Mouse (Mus musculus): Measurements from ENCODE around the gene Cdiptos.
A peak's percentile ranks its signal among the peaks of the same experiment; 100 is the strongest.

Cdiptos gene

DNA sequence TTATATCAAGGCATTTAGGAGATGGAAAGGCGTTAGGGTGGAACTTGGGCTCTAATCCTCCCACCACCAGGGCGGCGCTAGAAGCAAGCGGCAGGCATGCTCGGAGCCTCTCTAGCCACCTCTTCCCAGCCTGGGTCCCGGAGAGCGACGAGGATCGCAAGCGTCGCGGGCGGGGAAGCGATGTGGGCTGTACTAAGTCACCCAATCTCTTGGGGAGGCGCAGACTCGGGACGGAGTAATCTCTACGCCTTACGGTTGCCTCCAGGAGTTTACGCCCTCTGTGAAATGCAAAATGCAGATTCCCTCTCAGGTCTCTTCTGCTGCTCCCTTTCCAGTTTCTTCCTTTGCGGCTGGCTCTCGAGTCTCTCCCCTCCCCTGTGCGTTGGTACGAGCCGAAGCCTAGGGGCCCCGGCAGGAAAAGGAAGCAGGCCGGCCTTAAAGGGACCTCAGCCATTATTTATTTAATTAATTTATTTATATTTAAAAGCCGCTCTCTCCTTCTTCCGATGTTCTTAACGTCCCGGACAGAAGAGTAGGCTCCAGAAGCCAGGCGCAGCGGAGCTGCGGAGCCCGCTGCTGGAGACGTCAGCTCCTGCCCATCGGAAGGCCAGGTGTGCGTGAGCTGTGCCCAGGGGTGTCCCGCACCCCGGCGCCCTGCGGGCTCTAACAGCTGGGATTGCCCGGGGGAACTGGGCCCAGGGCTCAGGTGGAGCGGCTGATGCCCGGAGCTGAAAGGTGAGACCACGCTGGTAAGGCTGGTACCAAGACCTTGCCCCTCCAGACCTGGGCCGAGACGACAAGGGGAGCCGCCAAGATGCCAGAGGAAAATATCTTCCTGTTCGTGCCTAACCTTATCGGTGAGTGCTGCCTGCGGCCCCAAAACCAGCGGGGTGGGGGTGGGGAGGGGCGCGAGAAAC lies at the start of gene Cdiptos:
TSS of gene Cdiptos (minus strand) at position 149 of the 917 bp plus-strand sequence.
- peak; percentile 93 to 96 for DNase-seq

DNA sequence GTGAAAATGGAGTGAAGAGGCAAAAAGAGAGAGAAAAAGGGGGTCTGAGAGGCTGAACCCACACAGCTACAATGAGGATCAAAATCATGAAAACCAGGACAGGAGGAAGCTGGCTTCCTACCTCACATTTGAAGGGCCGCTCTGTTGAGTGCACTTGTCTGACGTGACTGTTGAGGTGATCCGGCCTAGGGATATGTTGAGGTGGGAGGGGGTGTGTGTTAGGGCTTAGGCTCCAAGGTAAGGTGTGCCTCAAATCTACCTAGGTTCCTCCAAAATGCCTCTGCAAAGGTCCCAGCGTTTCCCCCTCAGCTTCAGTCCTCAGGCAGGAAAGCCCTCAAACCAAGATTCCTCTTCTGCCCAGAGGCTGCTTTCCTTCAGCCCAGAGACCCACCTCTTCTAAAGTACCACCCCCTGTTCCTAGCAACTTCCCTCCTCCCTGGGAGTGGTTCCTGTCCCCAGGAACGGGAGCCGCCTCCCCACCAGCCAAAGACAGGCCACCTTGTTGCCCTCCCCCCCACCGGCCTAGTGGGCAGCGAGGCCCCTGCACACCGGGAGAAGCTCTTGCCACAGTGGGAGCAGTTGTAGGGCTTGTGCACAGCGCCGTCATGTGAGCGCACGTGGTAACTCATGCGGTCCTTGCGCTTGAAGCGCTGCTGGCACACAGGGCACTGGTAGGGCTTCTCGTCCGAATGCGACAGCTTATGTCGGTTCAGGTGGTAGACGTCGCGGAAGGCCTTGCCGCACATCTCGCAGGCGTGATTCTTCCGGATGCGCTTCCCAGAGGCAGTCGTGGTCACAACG lies 49.1 kb upstream of the Cdiptos start:
- peak; percentile 85 to 87 for DNase-seq

- DNase-seq: no peak
Observed at GRCm38 (mm10) chr7:127023896-127024690, 48.2 kb upstream of the Cdiptos start.

- DNase-seq: no peak
Observed at GRCm38 (mm10) chr7:127023272-127023691, 47.4 kb upstream of the Cdiptos start.

- DNase-seq: no peak
Observed at GRCm38 (mm10) chr7:127022528-127023271, 46.8 kb upstream of the Cdiptos start.

DNA sequence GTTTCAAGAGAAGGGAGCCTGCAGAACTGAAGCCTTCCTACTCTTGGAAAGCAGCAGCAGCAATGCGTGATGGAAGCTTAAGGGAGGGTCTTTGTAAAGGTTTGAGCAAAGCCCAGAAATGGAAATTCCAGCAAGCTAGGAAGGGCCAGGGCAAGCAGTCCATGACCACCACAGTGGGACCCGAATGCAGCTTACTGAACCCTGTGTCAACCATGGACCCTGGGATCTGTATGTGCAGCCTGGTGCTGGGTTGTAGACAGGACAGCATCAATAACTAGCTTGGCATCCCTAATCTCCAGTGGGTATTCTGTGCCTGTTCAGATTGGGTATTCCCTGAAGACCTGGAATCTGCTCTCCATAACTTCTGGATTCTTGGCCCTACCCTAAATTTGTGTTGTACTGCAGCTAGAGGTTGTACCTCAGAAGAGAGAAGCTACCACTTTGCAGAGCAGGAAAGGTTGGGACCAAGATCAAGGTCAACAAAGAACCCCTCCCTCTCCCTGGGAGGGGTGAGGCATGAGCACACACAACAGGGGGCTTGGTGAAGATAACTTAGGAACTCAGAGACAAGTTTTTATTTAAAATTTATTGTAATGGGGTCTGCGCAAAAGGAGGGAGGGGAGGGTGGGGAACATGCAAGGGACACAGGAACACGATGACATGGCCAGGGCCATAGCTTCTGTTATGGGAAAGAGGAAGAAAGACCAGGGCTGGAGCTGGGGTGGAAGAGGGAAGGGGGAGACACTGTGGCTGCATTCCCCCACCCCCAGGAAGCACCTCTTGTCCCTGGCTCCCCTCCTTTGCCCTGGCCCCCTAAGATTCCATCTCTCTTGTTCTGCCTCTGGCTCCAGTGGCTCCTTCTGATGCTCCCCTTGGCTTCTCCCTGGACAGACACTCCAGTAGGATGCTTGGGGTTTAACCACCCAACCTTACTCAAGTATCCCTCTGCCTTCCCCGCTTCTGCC lies 45.9 kb upstream of the Cdiptos start:
- DNase-seq: no peak

GRCm38 (mm10) chr7:127020901-127021562 lies 45.1 kb upstream of the Cdiptos start, which contains the start of the genes Gm42742 and Prrt2:
Gene Gm42742 (minus strand): TSS chr7:127021097.
Gene Prrt2 (minus strand): TSS chr7:127021211.
- no peak for DNase-seq

DNA sequence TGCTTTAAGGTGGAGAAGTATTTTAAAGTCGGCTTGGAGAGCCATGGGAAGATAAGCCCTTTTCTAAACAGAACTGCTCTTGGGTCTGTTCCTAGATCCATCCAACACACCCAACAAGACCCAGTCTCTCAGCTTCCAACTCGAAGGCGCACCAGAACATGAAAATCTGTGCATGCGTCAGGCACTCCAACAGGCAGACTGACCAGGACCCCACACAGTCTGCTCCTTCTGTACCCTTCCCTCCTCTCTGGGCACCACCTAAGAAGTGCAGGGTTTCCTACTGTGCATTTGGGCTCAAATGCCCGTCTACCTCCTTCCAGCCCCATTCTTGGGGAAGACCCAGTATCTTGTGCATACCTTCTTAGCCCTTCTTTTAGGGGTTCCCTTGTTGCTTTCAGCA lies 44.6 kb upstream of the Cdiptos start:
- DNase-seq: no peak

- DNase-seq: no peak
Observed at GRCm38 (mm10) chr7:127020031-127020430, 44.1 kb upstream of the Cdiptos start.

DNA sequence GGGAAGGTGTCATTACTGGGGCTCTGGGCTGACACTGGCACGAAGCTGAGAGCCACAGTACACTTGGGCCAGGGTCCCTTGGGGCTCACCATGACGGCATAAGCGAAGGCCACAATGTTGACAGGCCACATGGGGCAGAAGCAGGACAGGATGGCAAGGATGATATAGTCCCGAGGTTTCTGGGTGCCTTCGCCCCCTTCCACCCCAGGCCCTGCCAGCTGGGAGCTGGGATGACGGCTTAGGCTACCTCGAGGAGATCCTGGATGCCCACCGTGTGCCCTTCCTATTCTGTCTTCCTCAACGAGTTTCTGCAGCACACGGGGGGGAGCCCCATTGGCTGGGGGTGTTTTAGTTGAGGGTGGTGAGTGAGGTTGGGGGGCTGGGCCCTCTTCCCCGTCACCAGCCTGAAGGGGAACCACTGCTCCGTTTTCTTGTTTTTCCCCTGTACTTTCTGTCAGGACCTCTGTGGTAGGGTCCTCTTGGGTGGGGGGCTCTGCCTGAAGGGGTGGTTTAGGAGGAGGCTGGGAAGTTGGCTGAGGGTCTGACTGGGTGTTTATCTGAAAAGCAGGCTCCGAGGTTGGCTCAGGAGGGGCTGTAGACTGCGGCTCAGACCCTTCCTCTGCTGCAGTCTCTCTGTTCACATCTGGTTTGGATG lies 43.5 kb upstream of the Cdiptos start:
- DNase-seq: no peak

GRCm38 (mm10) chr7:127018416-127019305 lies 42.8 kb upstream of the Cdiptos start:
- DNase-seq: no peak

DNA sequence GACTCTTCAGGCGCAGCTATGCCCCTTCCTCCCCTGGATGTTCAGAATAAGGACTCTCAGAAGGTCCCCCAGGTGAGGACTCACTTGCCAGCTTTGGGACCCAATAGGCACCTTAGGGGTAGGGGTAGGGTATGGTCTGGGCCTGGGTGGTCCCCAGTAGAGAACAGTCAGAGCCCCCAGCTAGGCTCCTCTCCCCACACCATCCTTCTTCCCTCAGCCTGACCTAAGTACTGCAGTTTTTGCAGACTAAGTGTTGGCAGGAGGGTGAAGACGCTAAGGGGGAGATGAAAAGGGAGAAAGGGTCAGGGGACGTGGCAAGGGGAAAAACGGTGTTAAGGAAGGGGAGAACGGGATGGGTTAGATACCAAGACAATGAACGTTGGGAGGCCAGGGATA lies 42.0 kb upstream of the Cdiptos start:
- no peak for DNase-seq

- peak; percentile 98 for DNase-seq
Observed at GRCm38 (mm10) chr7:127016971-127017949, 41.4 kb upstream of the Cdiptos start, which contains the start of gene Pagr1a. Gene Pagr1a (minus strand): TSS chr7:127017352.

GRCm38 (mm10) chr7:127016486-127016938 lies 40.6 kb upstream of the Cdiptos start:
- DNase-seq: no peak

- DNase-seq: no peak
Observed at GRCm38 (mm10) chr7:127016481-127016485, 40.4 kb upstream of the Cdiptos start, which contains the start of gene Pagr1b. Gene Pagr1b (minus strand): TSS chr7:127016484.

- DNase-seq: peak; percentile 75 to 80
Observed at GRCm38 (mm10) chr7:127016081-127016480, 40.2 kb upstream of the Cdiptos start.

DNA sequence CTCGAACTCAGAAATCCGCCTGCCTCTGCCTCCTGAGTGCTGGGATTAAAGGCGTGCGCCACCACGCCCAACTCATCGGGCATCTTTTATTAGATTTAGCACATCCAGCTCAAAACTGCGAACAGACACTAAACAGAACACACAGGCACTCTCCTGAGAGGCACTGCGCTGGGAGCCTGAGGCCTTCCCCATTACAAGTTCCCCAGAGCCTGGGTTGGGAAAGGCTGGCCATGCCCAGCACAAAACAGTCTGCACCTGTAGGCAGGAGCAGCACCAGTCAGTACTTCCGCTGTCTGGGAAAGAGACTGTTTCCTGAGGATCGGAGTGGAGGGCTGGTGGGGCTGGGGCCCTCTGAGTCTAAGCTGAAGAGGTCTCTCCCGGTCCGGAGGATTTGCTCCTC lies 39.1 kb upstream of the Cdiptos start:
- no peak for DNase-seq

DNA sequence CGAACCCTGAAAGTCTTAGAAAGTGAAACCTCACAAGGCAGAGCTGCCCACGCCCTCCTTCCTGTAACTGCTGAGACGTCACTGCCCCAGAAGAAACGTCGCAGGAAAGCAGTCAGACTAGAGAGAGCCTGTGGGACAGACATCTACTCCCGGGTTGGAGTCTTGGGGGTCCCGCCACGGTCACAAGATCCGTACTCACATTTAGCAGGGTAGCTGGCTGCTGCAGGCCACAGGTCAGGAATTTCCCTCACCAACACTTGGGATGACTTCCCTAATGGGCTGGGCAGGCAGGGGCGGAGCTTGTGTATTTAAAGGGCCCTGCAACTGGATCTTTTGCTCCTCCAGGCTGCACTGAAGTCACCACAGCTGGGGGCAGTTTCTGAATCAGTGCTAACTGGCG lies 38.4 kb upstream of the Cdiptos start, which contains the start of gene Mvp:
TSS of gene Mvp (minus strand) at position 302 of the 400 bp plus-strand sequence.
- DNase-seq: peak; percentile 81 to 86
